Mouse (Mus musculus) liver, embryonic 14.5 days (tissue): Measurements from ENCODE around the gene Smok3c. TPM values are rescaled to one million over a fixed set of nuclear protein-coding genes. Genes with fewer than 3 reads are reported as not detected.

Experiments
- ATAC-seq: fragments of 200-750 bp; cut with Nextera tagmentation; 2 replicates; pipeline ENCODE4 v1.8.0; 2017; ENCODE audit warnings: moderate number of reproducible peaks, mild to moderate bottlenecking, moderate library complexity; ENCODE audit not compliant: insufficient read depth
- DNase-seq, 3 experiments: peaks; one replicate each; pipeline ENCODE4 v3.0.0-alpha.2; 2012 to 2013; ENCODE audit warnings: low read depth in 3 of 3, low spot score in 3 of 3
- H3K27ac ChIP-seq: fragments of 300-500 bp; sonication (generic); 2 replicates; pipeline ENCODE4 v1.5.1; 2014; ENCODE audit warnings: moderate library complexity, mild to moderate bottlenecking, control low read depth, inconsistent platforms
- H3K27me3 ChIP-seq: fragments of 300-500 bp; sonication (generic); 2 replicates; pipeline ENCODE4 v1.6.1; 2014; ENCODE audit warnings: mild to moderate bottlenecking, low read length, moderate library complexity; ENCODE audit not compliant: control insufficient read depth, insufficient read depth
- H3K36me3 ChIP-seq: fragments of 300-500 bp; sonication (generic); replicated peaks from 2 replicates; pipeline ENCODE4 v1.6.1; 2014; ENCODE audit warnings: low read depth; ENCODE audit not compliant: control insufficient read depth, insufficient read depth
- H3K4me1 ChIP-seq, 2 experiments: fragments of 200-500 bp in 1 of 2; fragments of 300-500 bp in 1 of 2; sonication (generic) in 1 of 2; replicated peaks; 2 replicates each; pipeline ENCODE4 v1.6.1; 2012 to 2014; ENCODE audit warnings: antibody characterized with exemption in 1 of 2, inconsistent platforms in 1 of 2, low read length in 1 of 2; ENCODE audit not compliant: control insufficient read depth in 2 of 2, insufficient read depth in 2 of 2
- H3K4me2 ChIP-seq: fragments of 300-500 bp; sonication (generic); 2 replicates; pipeline ENCODE4 v1.6.1; 2014; ENCODE audit warnings: low read depth, mild to moderate bottlenecking, control low read depth, moderate library complexity
- H3K4me3 ChIP-seq, 2 experiments: fragments of 200-500 bp in 1 of 2; fragments of 300-500 bp in 1 of 2; sonication (generic) in 1 of 2; 2 replicates each; pipeline ENCODE4 v1.5.1; 2012 to 2014; ENCODE audit warnings: low read depth in 2 of 2, low read length in 2 of 2, mild to moderate bottlenecking in 2 of 2, control low read depth in 1 of 2, inconsistent platforms in 1 of 2, moderate library complexity in 1 of 2; ENCODE audit not compliant: insufficient read depth in 1 of 2
- H3K9ac ChIP-seq: fragments of 300-500 bp; sonication (generic); replicated peaks from 2 replicates; pipeline ENCODE4 v1.6.1; 2014; ENCODE audit warnings: mild to moderate bottlenecking, control low read depth, moderate library complexity
- H3K9me3 ChIP-seq: fragments of 300-500 bp; sonication (generic); 2 replicates; pipeline ENCODE4 v1.6.1; 2016; ENCODE audit warnings: low read length, mixed read lengths; ENCODE audit not compliant: control insufficient read depth
- CTCF ChIP-seq: IDR thresholded peaks from 2 replicates; pipeline ENCODE4 v1.5.1; 2016; ENCODE audit warnings: antibody characterized with exemption, low read depth, control low read depth
- EP300 ChIP-seq: IDR thresholded peaks from 2 replicates; pipeline ENCODE4 v1.6.1; 2016; ENCODE audit warnings: antibody characterized with exemption, low read depth
- WGBS: fragments of 180-500 bp; shearing (Covaris S2); extraction: QIAGEN DNeasy Blood & Tissue Kit; methylation state at CpG from one replicate; pipeline ENCODE4 v1.1.7; 2014; ENCODE audit not compliant: insufficient replicate concordance; 5-methylcytosine and 5-hydroxymethylcytosine counted together
- polyA plus RNA-seq, 2 experiments: library from polyadenylated mRNA; depleted of rRNA in 1 of 2; stranded (reverse) in 1 of 2; unstranded in 1 of 2; fragments of >200 nt; fragmentation: Nextera tagmentation in 1 of 2; extraction: Ambion mirVana in 1 of 2; gene quantifications; 2 replicates each; pipeline versions ENCODE4 v1.2.1 to v1.2.3; 2012 to 2014

The Smok3c gene
- polyA plus RNA-seq, 2 experiments: not detected

GRCm38 (mm10) chr5:138083318-138083900 is 30.4 kb downstream of the Smok3c start:
- Histone ChIP-seq H3K9me3 (no peaks in the 10 kb centered on the region), H3K36me3 (no peaks in the 10 kb centered on the region; the same call in 1 of the 2 replicates), H3K9ac (no peak overlapping the region), H3K4me3 (no peak overlapping the region), H3K27me3 (no peaks in the 10 kb centered on the region), H3K4me1 (peaks cover 15% of the 10 kb centered on the region in 2 experiments), H3K27ac (no peak overlapping the region; the same call in 1 of the 2 replicates), H3K4me2 (no peak overlapping the region)
- no peak for DNase-seq
- no peak for ATAC-seq
- TF ChIP-seq CTCF (no peak), EP300 (no peak)
- 62% methylated on average over 2 of the region's 2 CpGs for WGBS

- no peak overlapping the region for H3K4me3 ChIP-seq
- peaks cover 19 to 21% of the 10 kb centered on the region in 2 experiments for H3K4me1 ChIP-seq
- no peaks in the 10 kb centered on the region for H3K27me3 ChIP-seq
- no peak for ATAC-seq
- peak overlapping the region; percentile 89 for H3K4me2 ChIP-seq
- WGBS: 74% methylated on average over 2 of the region's 2 CpGs
- no peaks in the 10 kb centered on the region; the same call in 1 of the 2 replicates for H3K36me3 ChIP-seq
- DNase-seq: no peak
- H3K27ac ChIP-seq: peak overlapping the region; percentile 51
- no peak for TF ChIP-seq EP300
- no peak for TF ChIP-seq CTCF
- H3K9me3 ChIP-seq: no peaks in the 10 kb centered on the region
- H3K9ac ChIP-seq: no peak overlapping the region
Measured at GRCm38 (mm10) chr5:138083936-138084335, 30.9 kb downstream of the Smok3c start.

- no peaks in the 10 kb centered on the region; the same call in 1 of the 2 replicates for H3K36me3 ChIP-seq
- peak; percentile 71 for ATAC-seq
- peak in 1 of 3 experiments; percentile 50 for DNase-seq
- peak overlapping the region; percentile 51 for H3K27ac ChIP-seq
- peaks cover 19 to 21% of the 10 kb centered on the region in 2 experiments for H3K4me1 ChIP-seq
- peak overlapping the region; percentile 90 for H3K9ac ChIP-seq
- 12% methylated on average over 2 of the region's 2 CpGs for WGBS
- H3K4me2 ChIP-seq: peak overlapping the region; percentile 89
- no peaks in the 10 kb centered on the region for H3K9me3 ChIP-seq
- peak overlapping the region; percentile 77 to 85; a peak in 3 of 4 replicates for H3K4me3 ChIP-seq
- TF ChIP-seq EP300: peak; percentile 79
- TF ChIP-seq CTCF: no peak
- no peaks in the 10 kb centered on the region for H3K27me3 ChIP-seq
Measured at GRCm38 (mm10) chr5:138084507-138084906, 31.5 kb downstream of the Smok3c start.

GRCm38 (mm10) chr5:138084996-138085395 is 32.0 kb downstream of the Smok3c start, which contains the start of gene Zkscan1:
TSS of gene Zkscan1 (plus strand) at chr5:138085084.
- Histone ChIP-seq H3K4me1 (peaks cover 19 to 21% of the 10 kb centered on the region in 2 experiments), H3K27ac (peak within 1 kb of the TSS; percentile 51), H3K4me2 (peak within 1 kb of the TSS; percentile 89), H3K27me3 (no peaks in the 10 kb centered on the region), H3K9ac (peak within 1 kb of the TSS; percentile 90), H3K36me3 (no peaks in the 10 kb centered on the region; the same call in 1 of the 2 replicates), H3K9me3 (no peaks in the 10 kb centered on the region), H3K4me3 (peak within 1 kb of the TSS; percentile 77 to 85)
- 0% methylated on average over 27 of the region's 27 CpGs for WGBS
- ATAC-seq (peak; percentile 89), DNase-seq (peak; percentile 81 to 90 (median 82))
- TF ChIP-seq EP300: no peak; the same call in 1 of the 2 replicates
- TF ChIP-seq CTCF: no peak

GRCm38 (mm10) chr5:138085421-138085911 is 32.5 kb downstream of the Smok3c start:
- H3K27ac ChIP-seq: peak overlapping the region; percentile 6
- H3K9ac ChIP-seq: peak overlapping the region; percentile 90
- H3K4me3 ChIP-seq: peak overlapping the region; percentile 77 to 85
- H3K4me2 ChIP-seq: peak overlapping the region; percentile 89
- under 1% methylated on average over 18 of the region's 18 CpGs for WGBS
- peaks cover 19 to 21% of the 10 kb centered on the region in 2 experiments for H3K4me1 ChIP-seq
- H3K27me3 ChIP-seq: no peaks in the 10 kb centered on the region
- H3K36me3 ChIP-seq: no peaks in the 10 kb centered on the region; the same call in 1 of the 2 replicates
- H3K9me3 ChIP-seq: no peaks in the 10 kb centered on the region
- ATAC-seq (peak; percentile 12; the same call in 1 of the 2 replicates), DNase-seq (peak in 1 of 3 experiments; percentile 4)
- no peak for TF ChIP-seq EP300
- no peak for TF ChIP-seq CTCF
